Mouse (Mus musculus) heart, embryonic 13.5 days (tissue): ENCODE measurements around the gene Psmc3ip. TPM values are rescaled to one million over a fixed set of nuclear protein-coding genes. Genes with fewer than 3 reads are reported as not detected.

Source experiments
- ATAC-seq: fragments of 200-750 bp; cut with Nextera tagmentation; 2 replicates; pipeline ENCODE4 v1.8.0; 2017; ENCODE audit warnings: moderate TSS enrichment; ENCODE audit not compliant: insufficient number of reproducible peaks, low FRiP score, low TSS enrichment; ENCODE audit errors: extremely low read depth
- H3K27ac ChIP-seq: fragments of 300-500 bp; sonication (generic); replicated peaks from 2 replicates; pipeline ENCODE4 v1.5.1; 2015; ENCODE audit warnings: moderate library complexity, mild to moderate bottlenecking, inconsistent platforms
- H3K27me3 ChIP-seq: fragments of 300-500 bp; sonication (generic); replicated peaks from 2 replicates; pipeline ENCODE4 v1.6.1; 2015; ENCODE audit warnings: mild to moderate bottlenecking, inconsistent platforms
- H3K36me3 ChIP-seq: fragments of 300-500 bp; sonication (generic); 2 replicates; pipeline ENCODE4 v1.6.1; 2015; ENCODE audit warnings: mild to moderate bottlenecking, inconsistent platforms
- H3K4me1 ChIP-seq: fragments of 300-500 bp; sonication (generic); 2 replicates; pipeline ENCODE4 v1.6.1; 2015; ENCODE audit warnings: inconsistent platforms
- H3K4me2 ChIP-seq: fragments of 300-500 bp; sonication (generic); 2 replicates; pipeline ENCODE4 v1.6.1; 2015; ENCODE audit warnings: inconsistent platforms, mild to moderate bottlenecking, moderate library complexity
- H3K4me3 ChIP-seq: fragments of 300-500 bp; sonication (generic); 2 replicates; pipeline ENCODE4 v1.5.1; 2015; ENCODE audit warnings: moderate library complexity, mild to moderate bottlenecking, inconsistent platforms
- H3K9ac ChIP-seq: fragments of 300-500 bp; sonication (generic); 2 replicates; pipeline ENCODE4 v1.6.1; 2015; ENCODE audit warnings: inconsistent platforms, mild to moderate bottlenecking, moderate library complexity
- H3K9me3 ChIP-seq: fragments of 300-500 bp; sonication (generic); 2 replicates; pipeline ENCODE4 v1.6.1; 2016; ENCODE audit warnings: inconsistent platforms
- WGBS: fragments of 180-500 bp; shearing (Covaris S2); methylation state at CpG from one replicate; pipeline ENCODE4 v1.1.7; 2015; ENCODE audit warnings: mixed read lengths; 5-methylcytosine and 5-hydroxymethylcytosine counted together
- polyA plus RNA-seq: library from polyadenylated mRNA; unstranded; fragments of >200 nt; fragmentation: Nextera tagmentation; extraction: Ambion mirVana; gene quantifications from 2 replicates; pipeline ENCODE4 v1.2.1, GENCODE M21; 2015

Psmc3ip gene
- polyA plus RNA-seq = 21.4 and 26.6 TPM in 2 replicates

DNA sequence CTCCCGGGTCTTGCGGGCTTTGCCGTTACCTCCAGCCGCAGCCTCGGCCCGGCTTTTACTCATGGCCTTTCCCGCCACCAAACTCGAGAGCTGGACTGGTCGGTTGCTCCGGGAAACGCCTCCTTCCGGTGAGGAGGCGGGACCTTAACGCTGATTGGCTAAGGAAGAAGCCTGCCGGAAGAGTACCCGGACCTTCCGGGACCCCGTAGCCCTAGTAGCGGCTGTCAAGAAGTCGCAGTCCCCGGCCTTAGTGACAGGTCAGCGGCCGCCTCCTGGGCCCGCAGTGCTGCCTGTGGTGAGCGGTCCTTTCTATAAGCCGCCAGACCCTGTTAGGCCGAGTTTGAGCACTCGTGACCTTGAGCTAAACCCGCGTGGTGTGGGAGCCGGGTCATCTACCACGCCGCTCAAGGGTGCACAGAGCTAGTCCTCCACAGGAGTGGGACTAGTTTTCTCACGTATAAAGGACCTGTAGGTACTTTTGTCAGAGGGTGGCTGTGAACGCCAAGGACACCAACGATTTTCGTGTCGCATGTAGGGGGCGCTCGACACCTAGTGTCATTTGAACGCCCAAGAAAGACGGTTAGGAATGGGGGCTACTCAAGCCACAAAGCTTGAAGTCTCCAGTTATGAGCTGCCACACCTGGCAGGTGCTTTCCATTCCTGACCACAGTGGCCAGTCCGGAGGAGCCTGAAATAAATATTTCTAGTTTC, at the start of gene Psmc3ip:
Gene Psmc3ip, minus strand, starts transcription at position 123 of the 711 bp plus-strand sequence.
- WGBS = under 1% methylated on average over 43 of the region's 43 CpGs
- peak within 1 kb of the TSS; percentile 92 for H3K9ac ChIP-seq
- peak within 1 kb of the TSS; percentile 98 for H3K27ac ChIP-seq
- peak within 1 kb of the TSS; percentile 97 for H3K4me2 ChIP-seq
- peaks cover 16% of the 10 kb centered on the region for H3K4me1 ChIP-seq
- no peaks in the 10 kb centered on the region for H3K27me3 ChIP-seq
- peak within 1 kb of the TSS; percentile 84 for H3K4me3 ChIP-seq
- peak; percentile 88 for ATAC-seq
- peaks cover 75% of the 10 kb centered on the region for H3K36me3 ChIP-seq
- no peaks in the 10 kb centered on the region for H3K9me3 ChIP-seq

DNA sequence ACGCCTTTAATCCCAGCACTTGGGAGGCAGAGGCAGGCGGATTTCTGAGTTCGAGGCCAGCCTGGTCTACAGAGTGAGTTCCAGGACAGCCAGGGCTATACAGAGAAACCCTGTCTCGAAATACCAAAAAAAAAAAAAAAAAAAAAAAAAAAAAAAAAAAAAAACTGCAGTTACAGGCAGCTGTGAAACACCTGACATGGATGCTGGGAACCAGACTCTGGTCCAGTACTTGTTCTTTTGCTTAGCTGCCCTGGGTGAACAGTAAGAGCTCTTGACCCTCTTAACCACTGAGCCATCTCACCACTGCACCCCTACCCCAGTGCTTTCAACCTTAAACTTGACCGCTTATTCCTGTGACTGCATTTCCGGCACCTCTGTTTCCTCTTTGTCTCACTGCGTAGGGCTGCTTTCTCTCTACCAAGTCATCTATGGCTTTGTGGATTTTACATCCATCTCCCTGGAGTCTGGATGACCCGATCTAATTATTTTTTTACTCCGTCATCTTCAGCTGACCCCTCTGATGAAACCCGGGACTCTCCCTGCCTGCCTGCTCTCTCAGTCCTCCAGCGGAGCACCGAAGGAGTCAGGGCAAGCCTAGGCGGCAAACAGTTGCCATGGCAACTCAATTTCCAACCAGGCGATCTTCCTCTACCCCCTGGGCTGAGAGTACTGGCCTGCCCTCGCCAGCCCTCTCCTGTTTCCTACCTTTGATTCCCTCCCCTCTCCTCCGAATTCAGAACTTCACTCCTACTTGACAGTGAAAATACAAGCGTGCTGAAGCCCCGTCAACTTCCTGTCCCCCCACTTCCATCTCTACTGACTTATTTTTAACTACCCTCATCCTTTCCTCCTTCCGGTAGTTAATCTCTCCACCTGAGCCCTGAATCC, 48.3 kb upstream of the Psmc3ip start:
- Histone ChIP-seq H3K27me3 (no peaks in the 10 kb centered on the region), H3K9ac (peak overlapping the region; percentile 73), H3K4me2 (peak overlapping the region; percentile 69), H3K27ac (peak overlapping the region; percentile 15; the same call in 1 of the 2 replicates), H3K36me3 (no peaks in the 10 kb centered on the region), H3K9me3 (no peaks in the 10 kb centered on the region), H3K4me3 (peak overlapping the region; percentile 39), H3K4me1 (peaks cover 36% of the 10 kb centered on the region)
- WGBS = 26% methylated on average over 19 of the region's 19 CpGs
- ATAC-seq = no peak

DNA sequence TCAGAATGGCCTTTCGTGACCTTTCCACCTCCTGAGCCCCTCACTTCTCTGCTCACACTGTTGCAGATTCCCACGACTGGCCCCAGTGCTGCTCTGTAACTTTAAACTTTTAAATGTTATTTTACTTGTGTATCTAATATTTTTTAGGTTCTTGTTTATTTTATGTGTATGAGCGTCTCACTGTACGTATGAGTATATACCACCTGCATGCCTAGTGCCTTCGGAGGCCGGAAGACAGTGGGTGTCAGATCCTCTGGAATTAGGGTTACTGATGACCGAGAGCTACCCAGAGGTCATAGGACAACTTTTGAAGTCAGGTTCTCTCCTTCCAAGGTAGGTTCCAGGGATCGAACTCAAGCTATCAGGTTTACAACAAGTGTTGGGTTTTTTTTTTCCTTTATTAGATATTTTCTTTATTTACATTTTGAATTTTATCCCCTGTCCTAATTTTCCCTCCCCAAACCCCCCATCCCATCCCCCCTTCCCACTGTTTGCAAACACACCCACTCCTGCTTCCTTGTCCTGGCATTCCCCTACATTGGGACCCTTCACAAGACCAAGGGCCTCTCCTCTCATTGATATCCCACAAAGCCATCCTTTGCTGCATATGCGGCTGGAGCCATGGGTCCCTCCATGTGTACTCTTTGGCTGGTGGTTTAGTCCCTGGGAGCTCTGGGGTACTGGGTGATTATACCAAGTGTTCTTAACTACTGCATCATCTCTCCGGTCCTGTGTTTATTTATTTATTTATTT, 47.2 kb upstream of the Psmc3ip start:
- Histone ChIP-seq H3K27me3 (no peaks in the 10 kb centered on the region), H3K27ac (no peak overlapping the region), H3K4me2 (no peak overlapping the region), H3K9ac (no peak overlapping the region), H3K9me3 (no peaks in the 10 kb centered on the region), H3K4me3 (no peak overlapping the region), H3K4me1 (peaks cover 37% of the 10 kb centered on the region), H3K36me3 (no peaks in the 10 kb centered on the region)
- ATAC-seq = no peak
- WGBS = 79% methylated on average over 10 of the region's 10 CpGs

DNA sequence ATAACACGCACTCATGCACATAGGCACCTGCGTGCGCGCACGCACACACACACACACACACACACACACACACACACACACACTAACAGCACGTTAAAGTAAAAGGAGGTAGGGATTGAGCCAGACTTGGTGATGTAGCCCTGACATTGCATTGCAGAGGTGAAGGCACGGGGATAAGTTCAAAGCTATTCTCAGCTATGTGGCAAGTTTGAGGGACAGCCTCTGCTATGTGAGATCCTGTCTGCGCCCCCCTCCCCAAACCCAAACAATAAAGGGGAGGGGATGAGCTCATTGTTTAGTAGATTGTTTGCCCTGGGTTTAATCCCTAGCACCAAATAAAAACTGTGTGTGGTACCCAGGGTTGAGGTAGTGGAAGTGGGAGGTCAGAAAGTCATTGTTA, 45.9 kb upstream of the Psmc3ip start:
- WGBS = 80% methylated on average over 8 of the region's 8 CpGs
- peak overlapping the region; percentile 82 for H3K27ac ChIP-seq
- no peak overlapping the region for H3K9ac ChIP-seq

DNA sequence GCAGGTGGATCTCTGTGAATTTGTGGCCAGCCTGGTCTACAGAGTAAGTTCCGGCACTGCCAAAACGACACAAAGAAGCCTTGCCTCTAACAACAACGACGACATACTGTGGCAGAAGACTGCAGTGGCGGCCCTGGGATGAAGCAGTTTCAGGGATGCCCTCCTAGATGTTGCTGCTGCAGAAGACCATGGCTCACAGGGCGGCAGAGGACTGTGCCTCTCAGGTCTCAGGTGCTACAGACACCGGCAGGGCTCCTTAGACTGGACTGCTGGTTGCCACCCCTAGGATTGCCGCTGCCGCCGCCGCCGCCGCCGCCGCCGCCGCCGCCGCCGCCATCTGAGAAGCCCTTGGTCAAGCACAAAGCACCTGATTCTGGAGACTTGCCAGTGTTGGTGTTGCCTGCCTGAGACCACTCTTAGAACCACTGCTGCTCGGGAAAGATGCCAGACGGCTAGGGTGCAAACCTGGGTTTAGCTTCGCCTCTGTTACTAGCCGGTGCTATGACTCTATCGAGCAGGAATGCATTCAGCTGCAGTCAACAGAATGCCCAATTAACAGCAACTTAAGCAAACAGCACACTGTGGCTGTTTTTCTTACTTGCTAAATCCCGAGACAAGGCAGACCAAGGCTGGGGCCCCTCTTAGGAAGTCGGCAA, 45.1 kb upstream of the Psmc3ip start:
- H3K27ac ChIP-seq = peak overlapping the region; percentile 82
- no peaks in the 10 kb centered on the region for H3K9me3 ChIP-seq
- H3K4me3 ChIP-seq = peak overlapping the region; percentile 46
- H3K36me3 ChIP-seq = no peaks in the 10 kb centered on the region
- 33% methylated on average over 27 of the region's 27 CpGs for WGBS
- peaks cover 37% of the 10 kb centered on the region for H3K4me1 ChIP-seq
- peak overlapping the region; percentile 76 for H3K9ac ChIP-seq
- no peak for ATAC-seq
- H3K4me2 ChIP-seq = peak overlapping the region; percentile 69
- no peaks in the 10 kb centered on the region for H3K27me3 ChIP-seq

More for the DNA sequence above, 45.9 kb upstream of the Psmc3ip start:
- H3K4me3 ChIP-seq = no peak overlapping the region
- no peak overlapping the region for H3K4me2 ChIP-seq
- no peaks in the 10 kb centered on the region for H3K27me3 ChIP-seq
- no peak for ATAC-seq
- no peaks in the 10 kb centered on the region for H3K9me3 ChIP-seq
- no peaks in the 10 kb centered on the region for H3K36me3 ChIP-seq
- H3K4me1 ChIP-seq = peaks cover 37% of the 10 kb centered on the region

DNA sequence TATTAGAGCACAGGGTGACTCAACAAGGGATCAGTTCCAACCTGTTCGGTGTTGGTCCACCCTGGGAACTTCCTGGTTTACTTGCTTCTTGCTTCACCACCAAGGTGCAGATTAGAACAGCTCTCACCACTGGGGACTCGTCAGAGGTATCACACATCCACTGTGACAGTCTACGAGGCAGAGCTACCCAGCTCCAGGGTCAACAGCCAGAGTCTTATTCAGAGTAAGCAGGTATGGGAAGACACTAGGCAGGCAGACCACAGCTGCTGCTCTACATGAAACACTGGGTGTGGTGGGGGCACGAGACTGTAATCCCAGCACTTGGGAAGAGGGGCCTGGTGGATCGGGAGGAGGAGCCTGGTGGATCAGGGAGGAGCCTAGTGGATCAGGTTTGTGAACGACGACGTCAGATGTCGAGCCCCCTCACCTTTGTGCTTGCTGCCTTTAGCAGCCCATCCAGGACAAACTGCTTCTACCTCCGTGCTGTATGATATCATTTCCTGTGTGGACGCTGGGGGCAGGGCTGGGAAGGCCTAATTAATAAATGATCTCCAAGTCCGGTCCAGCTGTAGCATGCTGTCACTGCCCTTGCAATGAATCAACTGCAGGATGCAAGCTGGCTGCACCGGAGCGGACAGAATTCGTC, 43.4 kb upstream of the Psmc3ip start:
- Histone ChIP-seq H3K36me3 (no peaks in the 10 kb centered on the region), H3K9ac (peak overlapping the region; percentile 3; the same call in 1 of the 2 replicates), H3K9me3 (no peaks in the 10 kb centered on the region), H3K27me3 (no peaks in the 10 kb centered on the region), H3K4me3 (peak overlapping the region; percentile 15; the same call in 1 of the 2 replicates), H3K4me2 (peak overlapping the region; percentile 48), H3K27ac (no peak overlapping the region), H3K4me1 (peaks cover 40% of the 10 kb centered on the region)
- 28% methylated on average over 15 of the region's 15 CpGs for WGBS
- ATAC-seq = no peak

DNA sequence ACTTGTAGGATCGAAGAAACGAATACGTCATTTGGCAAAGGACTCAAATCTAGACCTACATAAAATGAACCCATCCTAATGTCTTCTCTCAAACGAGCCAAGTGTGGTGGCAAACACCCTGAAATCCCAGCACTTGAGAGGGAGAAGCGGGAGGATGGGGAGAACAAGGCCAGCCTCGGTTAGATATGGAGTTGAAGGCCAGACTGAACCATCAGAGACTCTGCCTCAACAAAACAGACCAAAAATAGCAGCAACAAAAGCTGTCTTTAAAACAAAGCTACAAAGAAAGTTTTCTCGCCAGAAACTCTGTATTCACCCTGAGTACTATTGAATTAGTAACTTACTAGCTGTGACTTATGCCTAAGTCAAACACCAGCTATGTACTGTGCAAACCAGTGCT, 41.8 kb upstream of the Psmc3ip start:
- H3K4me2 ChIP-seq = no peak overlapping the region
- no peaks in the 10 kb centered on the region for H3K36me3 ChIP-seq
- no peaks in the 10 kb centered on the region for H3K27me3 ChIP-seq
- no peak for ATAC-seq
- no peak overlapping the region for H3K9ac ChIP-seq
- H3K4me3 ChIP-seq = no peak overlapping the region
- H3K27ac ChIP-seq = no peak overlapping the region
- no peaks in the 10 kb centered on the region for H3K9me3 ChIP-seq
- peaks cover 37% of the 10 kb centered on the region for H3K4me1 ChIP-seq
- 70% methylated on average over 7 of the region's 7 CpGs for WGBS

DNA sequence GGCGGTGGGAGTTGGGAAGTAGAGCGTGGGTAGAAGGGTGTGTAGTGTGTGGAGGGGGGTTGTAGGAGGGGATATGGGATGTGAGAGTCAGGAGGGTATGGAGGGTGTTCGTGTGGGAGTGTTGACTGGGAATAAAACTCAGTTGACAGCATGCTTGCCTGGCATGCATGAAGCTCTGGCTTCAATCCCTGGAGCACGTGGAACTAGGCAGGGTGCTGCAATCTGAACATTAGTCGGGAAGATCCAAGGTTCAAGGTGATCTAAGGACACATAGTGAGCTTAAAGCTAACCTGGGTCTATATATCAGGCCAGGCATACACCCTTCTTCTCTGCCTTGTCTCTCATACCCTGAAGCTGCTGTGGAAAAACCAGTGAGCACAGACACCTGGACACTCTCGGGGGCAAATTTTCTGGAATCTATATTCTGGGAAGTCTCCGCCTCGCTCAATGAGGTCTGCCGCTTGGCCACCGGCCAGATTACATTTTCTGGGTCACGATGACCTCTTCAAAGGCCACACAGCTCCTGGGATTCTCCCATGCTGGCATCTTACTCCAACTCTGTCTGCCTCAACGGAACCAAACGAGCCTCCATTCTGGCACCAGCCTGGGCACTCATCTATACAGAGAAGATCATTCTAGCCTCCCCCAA, 39.1 kb upstream of the Psmc3ip start:
- H3K9ac ChIP-seq = no peak overlapping the region; the same call in 1 of the 2 replicates
- no peak overlapping the region for H3K27ac ChIP-seq
- H3K9me3 ChIP-seq = no peaks in the 10 kb centered on the region
- 61% methylated on average over 13 of the region's 13 CpGs for WGBS
- no peak for ATAC-seq
- no peak overlapping the region for H3K4me2 ChIP-seq
- H3K4me1 ChIP-seq = peaks cover 33% of the 10 kb centered on the region
- no peaks in the 10 kb centered on the region for H3K36me3 ChIP-seq
- no peaks in the 10 kb centered on the region for H3K27me3 ChIP-seq
- no peak overlapping the region for H3K4me3 ChIP-seq

DNA sequence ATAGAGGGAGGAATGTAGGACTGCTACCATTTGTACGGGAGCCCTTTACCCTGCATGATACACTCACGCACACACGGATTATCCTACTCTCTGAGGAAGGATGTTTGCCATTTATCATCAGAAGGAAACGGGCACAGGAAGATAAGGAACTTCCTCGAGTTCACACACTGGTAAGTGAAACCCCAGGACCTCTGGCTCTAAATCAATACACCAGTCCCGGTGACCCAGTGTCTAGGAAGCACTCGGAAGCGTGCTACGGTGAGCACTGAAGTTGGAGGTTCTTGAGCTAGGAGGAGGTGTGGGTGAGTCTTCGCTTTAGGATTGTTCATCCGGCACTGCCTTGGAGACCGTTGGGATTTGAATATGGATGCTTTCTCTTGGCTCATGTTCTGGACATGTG, 37.8 kb upstream of the Psmc3ip start:
- Histone ChIP-seq H3K27ac (no peak overlapping the region), H3K4me3 (no peak overlapping the region), H3K4me1 (peaks cover 29% of the 10 kb centered on the region), H3K4me2 (no peak overlapping the region), H3K27me3 (no peaks in the 10 kb centered on the region), H3K36me3 (no peaks in the 10 kb centered on the region), H3K9ac (no peak overlapping the region), H3K9me3 (no peaks in the 10 kb centered on the region)
- no peak for ATAC-seq
- WGBS = 56% methylated on average over 12 of the region's 12 CpGs

DNA sequence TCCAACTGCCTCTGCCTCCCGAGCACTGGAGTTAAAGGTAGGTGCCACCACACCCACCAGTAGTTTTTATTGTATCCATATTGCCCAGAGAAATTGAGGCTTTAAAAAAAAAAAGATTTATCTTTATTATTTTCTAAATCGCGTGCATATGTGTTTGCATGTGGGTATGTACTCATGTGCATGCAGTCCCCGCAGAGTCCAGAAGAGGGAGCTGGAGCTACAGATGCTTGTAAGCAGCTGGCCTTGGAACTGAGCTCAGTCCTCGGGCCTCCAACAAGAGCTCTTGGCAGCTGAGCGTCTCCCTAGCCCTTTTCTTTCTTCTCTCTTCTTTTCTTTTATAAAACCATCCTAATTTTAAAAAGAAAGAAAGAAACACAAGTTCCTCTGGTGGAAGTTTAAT, 36.5 kb upstream of the Psmc3ip start:
- H3K4me3 ChIP-seq = no peak overlapping the region
- H3K36me3 ChIP-seq = peaks cover 7% of the 10 kb centered on the region
- H3K27ac ChIP-seq = no peak overlapping the region
- no peak overlapping the region for H3K9ac ChIP-seq
- no peak overlapping the region for H3K4me2 ChIP-seq
- H3K4me1 ChIP-seq = peaks cover 29% of the 10 kb centered on the region
- H3K9me3 ChIP-seq = no peaks in the 10 kb centered on the region
- no peak for ATAC-seq
- WGBS = 90% methylated on average over 6 of the region's 6 CpGs
- no peaks in the 10 kb centered on the region for H3K27me3 ChIP-seq
